23 mouse cellular contexts compared by ENCODE assay signal in the genomic region with DNA sequence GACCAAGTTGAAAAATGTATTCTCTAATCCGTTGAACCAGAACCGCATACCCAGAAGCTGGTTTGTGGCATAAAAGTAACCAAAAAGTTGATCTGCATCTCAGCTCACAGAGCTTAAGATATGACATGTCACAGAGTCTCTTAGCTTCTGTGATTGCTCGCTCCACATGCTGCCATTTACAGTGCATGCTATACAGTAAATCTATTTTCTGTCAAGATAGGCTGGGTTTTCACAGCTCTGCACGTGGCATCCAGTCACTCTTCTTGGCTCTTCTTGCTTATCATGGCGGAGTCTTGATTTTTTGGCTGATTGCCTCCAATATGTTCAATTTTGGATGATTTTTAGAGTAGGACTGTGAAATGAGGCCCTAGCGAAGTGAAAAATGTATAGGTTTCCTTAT.
"Had no signal": no experiment of that assay in that cellular context is flagged by ENCODE, and none has a peak within 500 bp of the region (broad histone marks: within the 10 kb centered on the region; RNA-seq: fewer than 3 reads in every experiment).

No protein-coding gene starts in this region.

- ATAC-seq: liver, postnatal 0 days; lung, postnatal 0 days; midbrain, embryonic 16.5 days had no signal

- H3K4me2 ChIP-seq: lung, embryonic 15.5 days; midbrain, embryonic 12.5 days; neural tube, embryonic 13.5 days; neural tube, embryonic 15.5 days; stomach, embryonic 15.5 days had no signal

- H3K9ac ChIP-seq: liver, postnatal 0 days; lung, embryonic 15.5 days; midbrain, embryonic 12.5 days; neural tube, embryonic 13.5 days; neural tube, embryonic 15.5 days; stomach, embryonic 15.5 days had no signal

- H3K4me1 ChIP-seq: lung, embryonic 15.5 days; midbrain, embryonic 10.5 days; midbrain, embryonic 12.5 days; neural tube, embryonic 13.5 days; neural tube, embryonic 15.5 days; stomach, embryonic 15.5 days had no signal

- DNase-seq: liver, postnatal 0 days; lung, adult 2 months; lung, postnatal 14 days; lung, postnatal 36 days; midbrain, embryonic 14.5 days; retina, postnatal 1 day; right cerebral cortex, adult 18-20 months; right cerebral cortex, postnatal 25 days; right cerebral cortex, postnatal 4 days; spleen, adult 18-20 months; thymus, adult 2 months; thymus, postnatal 25 days; thymus, postnatal 4 days had no signal

- H3K27me3 ChIP-seq: lung, embryonic 15.5 days; midbrain, embryonic 12.5 days; neural tube, embryonic 13.5 days; neural tube, embryonic 15.5 days; stomach, embryonic 15.5 days had no signal

- H3K9me3 ChIP-seq: lung, embryonic 15.5 days; midbrain, embryonic 10.5 days; midbrain, embryonic 12.5 days; neural tube, embryonic 13.5 days; neural tube, embryonic 15.5 days; stomach, embryonic 15.5 days had no signal

- H3K4me3 ChIP-seq: lung, embryonic 15.5 days; midbrain, embryonic 10.5 days; midbrain, embryonic 12.5 days; myocyte; neural tube, embryonic 13.5 days; neural tube, embryonic 15.5 days; stomach, embryonic 15.5 days had no signal

- H3K27ac ChIP-seq: lung, embryonic 15.5 days; midbrain, embryonic 10.5 days; midbrain, embryonic 12.5 days; neural tube, embryonic 13.5 days; neural tube, embryonic 15.5 days; stomach, embryonic 15.5 days; stomach, postnatal 0 days had no signal

- H3K36me3 ChIP-seq: lung, embryonic 15.5 days; midbrain, embryonic 10.5 days; midbrain, embryonic 12.5 days; neural tube, embryonic 13.5 days; neural tube, embryonic 15.5 days; stomach, embryonic 15.5 days had no signal
